Mouse (Mus musculus): ENCODE data around the gene Slc24a2. TPM values are rescaled to one million over a fixed set of nuclear protein-coding genes. Genes with fewer than 3 reads are reported as not detected.

Slc24a2 gene
- polyA plus RNA-seq, 1 experiment from 2014 or later, result not detected

DNA sequence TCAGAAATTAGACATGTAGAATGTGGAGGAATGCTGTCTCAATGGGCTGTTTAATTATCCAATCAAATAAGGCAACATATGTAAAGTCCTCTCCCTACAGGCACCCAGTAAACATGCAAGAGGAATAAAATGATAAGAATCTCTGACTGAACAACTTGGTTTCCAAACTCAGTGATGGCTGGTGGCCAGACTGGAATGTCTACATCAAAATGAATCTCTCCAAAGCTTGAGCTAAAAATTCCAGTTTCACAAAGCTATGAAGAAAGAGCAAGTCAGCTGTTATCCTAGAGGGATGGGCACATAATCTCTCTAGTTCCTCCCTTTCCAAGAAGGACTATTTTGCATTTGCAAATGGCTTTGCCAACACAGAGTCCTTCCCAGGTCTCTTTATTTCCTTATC, 139.4 kb downstream of the Slc24a2 start:
- no peak for ATAC-seq (ENCODE audit: low read depth)
- H3K36me3 ChIP-seq (ENCODE audit: control insufficient read depth, insufficient read depth), result no peaks in the 10 kb centered on the region
- H3K9ac ChIP-seq (ENCODE audit: low read depth, low read length), result no peak overlapping the region
- H3K4me2 ChIP-seq (ENCODE audit: low read depth, low read length), result no peak overlapping the region
- no peaks in the 10 kb centered on the region for H3K27me3 ChIP-seq (ENCODE audit: control insufficient read depth, insufficient read depth, low read depth, low read length)
- H3K4me3 ChIP-seq (ENCODE audit: low read depth, low read length), result no peak overlapping the region
- H3K9me3 ChIP-seq (replicated peaks; ENCODE audit: control insufficient read depth, low read length), result no peaks in the 10 kb centered on the region
- H3K27ac ChIP-seq (ENCODE audit: low read length), result no peak overlapping the region
- H3K4me1 ChIP-seq (ENCODE audit: control insufficient read depth, low read depth, low read length), result no peaks in the 10 kb centered on the region

- H3K4me3 ChIP-seq (ENCODE audit: low read depth, low read length), result no peak overlapping the region
- no peaks in the 10 kb centered on the region for H3K27me3 ChIP-seq (ENCODE audit: control insufficient read depth, insufficient read depth, low read depth, low read length)
- ATAC-seq (ENCODE audit: low read depth), result no peak
- no peaks in the 10 kb centered on the region for H3K4me1 ChIP-seq (ENCODE audit: control insufficient read depth, low read depth, low read length)
- no peak overlapping the region for H3K4me2 ChIP-seq (ENCODE audit: low read depth, low read length)
- no peak overlapping the region for H3K9ac ChIP-seq (ENCODE audit: low read depth, low read length)
- no peaks in the 10 kb centered on the region for H3K36me3 ChIP-seq (ENCODE audit: control insufficient read depth, insufficient read depth)
- H3K9me3 ChIP-seq (replicated peaks; ENCODE audit: control insufficient read depth, low read length), result no peaks in the 10 kb centered on the region
- no peak overlapping the region for H3K27ac ChIP-seq (ENCODE audit: low read length)
- WGBS (ENCODE audit: insufficient replicate concordance), result 54% methylated on average over 6 of the region's 6 CpGs
Observed at GRCm38 (mm10) chr4:87088713-87089112, 141.6 kb downstream of the Slc24a2 start.

- Histone ChIP-seq H3K4me1 (ENCODE audit: control insufficient read depth, low read depth, low read length) (no peaks in the 10 kb centered on the region), H3K9ac (ENCODE audit: low read depth, low read length) (no peak overlapping the region), H3K9me3 (replicated peaks; ENCODE audit: control insufficient read depth, low read length) (no peaks in the 10 kb centered on the region), H3K27me3 (ENCODE audit: control insufficient read depth, insufficient read depth, low read depth, low read length) (no peaks in the 10 kb centered on the region), H3K4me2 (ENCODE audit: low read depth, low read length) (no peak overlapping the region), H3K27ac (ENCODE audit: low read length) (no peak overlapping the region), H3K4me3 (ENCODE audit: low read depth, low read length) (no peak overlapping the region), H3K36me3 (ENCODE audit: control insufficient read depth, insufficient read depth) (no peaks in the 10 kb centered on the region)
- ATAC-seq (ENCODE audit: low read depth), result no peak
- 61% methylated on average over 5 of the region's 5 CpGs for WGBS (ENCODE audit: insufficient replicate concordance)
Observed at GRCm38 (mm10) chr4:87087597-87087996, 142.7 kb downstream of the Slc24a2 start.

GRCm38 (mm10) chr4:87086933-87087577, 143.2 kb downstream of the Slc24a2 start:
- ATAC-seq (ENCODE audit: low read depth), result no peak
- Histone ChIP-seq H3K4me1 (ENCODE audit: control insufficient read depth, low read depth, low read length) (no peaks in the 10 kb centered on the region), H3K4me3 (ENCODE audit: low read depth, low read length) (no peak overlapping the region), H3K9me3 (replicated peaks; ENCODE audit: control insufficient read depth, low read length) (no peaks in the 10 kb centered on the region), H3K4me2 (ENCODE audit: low read depth, low read length) (no peak overlapping the region), H3K27me3 (ENCODE audit: control insufficient read depth, insufficient read depth, low read depth, low read length) (no peaks in the 10 kb centered on the region), H3K27ac (ENCODE audit: low read length) (no peak overlapping the region), H3K9ac (ENCODE audit: low read depth, low read length) (no peak overlapping the region), H3K36me3 (ENCODE audit: control insufficient read depth, insufficient read depth) (no peaks in the 10 kb centered on the region)
- whole genome bisulfite sequencing (ENCODE audit: insufficient replicate concordance), result 60% methylated on average over 11 of the region's 11 CpGs

- no peak for ATAC-seq (ENCODE audit: low read depth)
Observed at GRCm38 (mm10) chr4:87081321-87081720, 149.0 kb downstream of the Slc24a2 start.

DNA sequence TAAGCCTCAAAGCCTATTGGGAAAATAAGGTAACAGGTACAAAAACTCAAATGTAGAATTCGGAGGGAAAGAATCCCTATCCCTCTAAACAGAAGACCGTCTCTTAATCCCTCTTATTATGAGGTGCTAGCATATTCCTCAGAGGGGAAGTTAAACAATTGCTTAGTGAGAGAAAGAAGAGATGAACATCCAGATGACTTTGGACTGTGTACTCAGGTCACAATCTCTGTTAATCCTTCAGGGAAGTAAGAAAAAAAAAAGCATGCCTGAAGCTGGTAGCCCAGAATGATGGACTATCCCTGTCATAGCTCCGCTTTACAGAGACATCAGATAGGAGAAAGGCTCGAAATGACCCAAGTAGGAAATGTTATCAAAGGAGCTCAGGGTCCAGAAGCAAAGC, 151.0 kb downstream of the Slc24a2 start:
- H3K4me1 ChIP-seq (ENCODE audit: control insufficient read depth, low read depth, low read length), result no peaks in the 10 kb centered on the region
- no peak overlapping the region for H3K4me3 ChIP-seq (ENCODE audit: low read depth, low read length)
- no peak overlapping the region for H3K4me2 ChIP-seq (ENCODE audit: low read depth, low read length)
- ATAC-seq (ENCODE audit: low read depth), result no peak
- H3K9me3 ChIP-seq (replicated peaks; ENCODE audit: control insufficient read depth, low read length), result no peaks in the 10 kb centered on the region
- no peaks in the 10 kb centered on the region for H3K36me3 ChIP-seq (ENCODE audit: control insufficient read depth, insufficient read depth)
- WGBS (ENCODE audit: insufficient replicate concordance), result 58% methylated on average over 4 of the region's 4 CpGs
- H3K27me3 ChIP-seq (ENCODE audit: control insufficient read depth, insufficient read depth, low read depth, low read length), result no peaks in the 10 kb centered on the region
- no peak overlapping the region for H3K9ac ChIP-seq (ENCODE audit: low read depth, low read length)
- H3K27ac ChIP-seq (ENCODE audit: low read length), result no peak overlapping the region

More at GRCm38 (mm10) chr4:87081321-87081720, 149.0 kb downstream of the Slc24a2 start:
- Histone ChIP-seq H3K4me2 (ENCODE audit: low read depth, low read length) (no peak overlapping the region), H3K4me1 (ENCODE audit: control insufficient read depth, low read depth, low read length) (no peaks in the 10 kb centered on the region), H3K9ac (ENCODE audit: low read depth, low read length) (no peak overlapping the region), H3K27ac (ENCODE audit: low read length) (no peak overlapping the region), H3K36me3 (ENCODE audit: control insufficient read depth, insufficient read depth) (no peaks in the 10 kb centered on the region), H3K27me3 (ENCODE audit: control insufficient read depth, insufficient read depth, low read depth, low read length) (no peaks in the 10 kb centered on the region), H3K9me3 (replicated peaks; ENCODE audit: control insufficient read depth, low read length) (no peaks in the 10 kb centered on the region), H3K4me3 (ENCODE audit: low read depth, low read length) (no peak overlapping the region)
- WGBS (ENCODE audit: insufficient replicate concordance), result 50% methylated on average over 6 of the region's 6 CpGs

GRCm38 (mm10) chr4:87078726-87079125, 151.6 kb downstream of the Slc24a2 start:
- no peak for ATAC-seq (ENCODE audit: low read depth)
- Histone ChIP-seq H3K4me1 (ENCODE audit: control insufficient read depth, low read depth, low read length) (no peaks in the 10 kb centered on the region), H3K4me3 (ENCODE audit: low read depth, low read length) (no peak overlapping the region), H3K4me2 (ENCODE audit: low read depth, low read length) (no peak overlapping the region), H3K27me3 (ENCODE audit: control insufficient read depth, insufficient read depth, low read depth, low read length) (no peaks in the 10 kb centered on the region), H3K9me3 (replicated peaks; ENCODE audit: control insufficient read depth, low read length) (no peaks in the 10 kb centered on the region), H3K36me3 (ENCODE audit: control insufficient read depth, insufficient read depth) (no peaks in the 10 kb centered on the region), H3K27ac (ENCODE audit: low read length) (no peak overlapping the region), H3K9ac (ENCODE audit: low read depth, low read length) (no peak overlapping the region)
- WGBS (ENCODE audit: insufficient replicate concordance), result 19% methylated on average over 2 of the region's 2 CpGs

DNA sequence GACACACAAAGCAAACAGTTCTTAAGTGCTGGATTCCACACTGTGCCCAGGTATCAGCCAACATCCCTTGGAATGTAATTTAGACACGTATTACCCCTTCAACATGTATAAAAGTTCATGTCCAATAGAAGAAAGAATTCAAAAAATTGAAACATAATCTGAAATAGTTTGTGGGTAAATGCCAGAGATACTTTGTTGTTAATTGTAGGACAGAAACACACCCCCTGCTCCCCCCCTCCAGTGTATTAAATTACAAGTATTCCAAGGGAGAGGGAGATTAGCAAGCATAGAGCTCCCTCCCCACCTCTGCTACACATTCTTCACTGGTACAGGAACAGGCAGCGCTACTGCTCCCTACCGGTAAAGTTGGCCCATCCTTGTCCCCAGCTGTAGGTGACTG, 154.5 kb downstream of the Slc24a2 start:
- H3K4me3 ChIP-seq (ENCODE audit: low read depth, low read length), result no peak overlapping the region
- H3K27me3 ChIP-seq (ENCODE audit: control insufficient read depth, insufficient read depth, low read depth, low read length), result no peaks in the 10 kb centered on the region
- no peak overlapping the region for H3K9ac ChIP-seq (ENCODE audit: low read depth, low read length)
- no peak overlapping the region for H3K4me2 ChIP-seq (ENCODE audit: low read depth, low read length)
- ATAC-seq (ENCODE audit: low read depth), result no peak
- no peaks in the 10 kb centered on the region for H3K36me3 ChIP-seq (ENCODE audit: control insufficient read depth, insufficient read depth)
- no peaks in the 10 kb centered on the region for H3K4me1 ChIP-seq (ENCODE audit: control insufficient read depth, low read depth, low read length)
- WGBS (ENCODE audit: insufficient replicate concordance), result 47% methylated on average over 3 of the region's 3 CpGs
- H3K27ac ChIP-seq (ENCODE audit: low read length), result no peak overlapping the region
- no peaks in the 10 kb centered on the region for H3K9me3 ChIP-seq (replicated peaks; ENCODE audit: control insufficient read depth, low read length)

DNA sequence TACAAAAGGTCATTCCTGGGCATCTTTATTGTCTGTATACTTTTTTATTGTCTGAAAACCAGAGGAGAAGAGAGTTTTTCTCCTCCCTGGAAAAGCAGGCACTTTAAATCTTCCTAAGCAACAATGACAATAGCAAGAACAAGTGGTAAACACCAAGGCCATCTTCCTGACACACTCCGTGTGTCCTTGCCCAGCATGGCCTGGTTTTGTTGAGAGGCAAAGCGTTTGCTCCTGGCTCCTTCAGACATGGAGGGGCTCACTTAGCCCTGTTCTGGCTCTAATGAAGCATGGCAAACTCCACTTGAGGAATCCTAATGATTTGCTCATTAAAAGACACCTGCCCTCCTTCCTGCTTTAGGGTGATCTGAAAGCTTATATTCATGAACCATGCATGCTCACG, 162.2 kb downstream of the Slc24a2 start:
- no peak for ATAC-seq (ENCODE audit: low read depth)
- H3K4me1 ChIP-seq (ENCODE audit: control insufficient read depth, low read depth, low read length), result no peaks in the 10 kb centered on the region
- 48% methylated on average over 3 of the region's 3 CpGs for WGBS (ENCODE audit: insufficient replicate concordance)

More for the DNA sequence above, 162.2 kb downstream of the Slc24a2 start:
- Histone ChIP-seq H3K27me3 (ENCODE audit: control insufficient read depth, insufficient read depth, low read depth, low read length) (no peaks in the 10 kb centered on the region), H3K4me3 (ENCODE audit: low read depth, low read length) (no peak overlapping the region), H3K4me2 (ENCODE audit: low read depth, low read length) (no peak overlapping the region), H3K27ac (ENCODE audit: low read length) (no peak overlapping the region), H3K36me3 (ENCODE audit: control insufficient read depth, insufficient read depth) (no peaks in the 10 kb centered on the region), H3K9ac (ENCODE audit: low read depth, low read length) (no peak overlapping the region), H3K9me3 (replicated peaks; ENCODE audit: control insufficient read depth, low read length) (no peaks in the 10 kb centered on the region)
